Mouse (Mus musculus): ENCODE data around the gene Rimbp2. TPM values are rescaled to one million over a fixed set of nuclear protein-coding genes. Genes with fewer than 3 reads are reported as not detected.
"Not testable (repeated sequence)": the region's sequence is repeated elsewhere in the genome, so short reads cannot be mapped to it uniquely, and the experiment has no call there.

Rimbp2 gene
- polyA plus RNA-seq, 1 experiment from 2014 or later = 0.18 TPM

DNA sequence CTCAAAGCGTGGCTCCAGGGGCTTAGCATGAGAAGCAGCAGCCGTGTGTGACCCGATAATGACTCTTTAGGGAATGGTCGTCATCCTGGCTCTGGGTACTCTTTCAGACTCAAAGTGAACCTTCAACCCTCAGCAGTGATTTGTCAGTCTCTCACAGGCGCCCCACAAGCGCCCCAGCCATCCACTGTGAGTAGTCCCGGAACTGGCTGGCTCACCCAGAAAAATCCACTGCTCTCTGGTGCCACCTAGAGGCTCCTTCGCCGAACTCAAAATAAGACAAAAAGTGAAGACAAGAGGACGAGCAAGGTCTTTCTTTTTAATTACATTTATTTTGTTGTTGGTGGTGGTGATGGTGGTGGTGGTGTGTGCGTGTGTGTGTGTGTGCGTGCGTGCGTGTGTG, 18.0 kb upstream of the Rimbp2 start:
- 18% methylated on average over 14 of the region's 14 CpGs for WGBS
- Histone ChIP-seq H3K36me3 (no peaks in the 10 kb centered on the region), H3K4me2 (peak overlapping the region; percentile 38), H3K9me3 (no peaks in the 10 kb centered on the region), H3K27ac (no peak overlapping the region), H3K4me1 (no peaks in the 10 kb centered on the region), H3K4me3 (no peak overlapping the region), H3K9ac (no peak overlapping the region), H3K27me3 (no peaks in the 10 kb centered on the region)
- ATAC-seq (ENCODE audit: insufficient number of reproducible peaks, insufficient read depth, low FRiP score, low TSS enrichment, low read depth) = no peak

DNA sequence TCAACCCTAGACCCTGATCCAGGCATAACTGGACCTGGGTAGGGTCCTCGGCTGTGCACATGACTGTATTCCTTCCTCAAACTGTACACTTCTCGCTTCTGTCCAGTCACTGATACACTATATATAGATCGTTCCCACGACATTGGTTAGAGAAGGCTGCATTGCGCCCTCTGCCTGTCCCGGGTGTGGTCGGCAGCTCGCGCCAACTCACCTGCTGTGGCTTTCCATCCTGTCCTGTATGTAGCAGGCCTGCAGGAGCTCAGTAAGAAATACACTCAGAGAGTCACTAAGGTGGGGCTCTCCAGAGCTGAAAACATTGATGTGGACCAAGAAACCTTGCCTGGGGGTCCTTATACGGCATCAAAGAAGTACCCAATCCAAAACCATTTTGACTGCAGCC, 17.6 kb upstream of the Rimbp2 start:
- no peak overlapping the region for H3K27ac ChIP-seq
- no peaks in the 10 kb centered on the region for H3K27me3 ChIP-seq
- no peaks in the 10 kb centered on the region for H3K4me1 ChIP-seq
- peak overlapping the region; percentile 38 for H3K4me2 ChIP-seq
- no peak overlapping the region for H3K4me3 ChIP-seq
- H3K9ac ChIP-seq = no peak overlapping the region
- ATAC-seq (ENCODE audit: insufficient number of reproducible peaks, insufficient read depth, low FRiP score, low TSS enrichment, low read depth) = no peak
- H3K9me3 ChIP-seq = no peaks in the 10 kb centered on the region
- no peaks in the 10 kb centered on the region for H3K36me3 ChIP-seq
- WGBS = 65% methylated on average over 10 of the region's 10 CpGs

DNA sequence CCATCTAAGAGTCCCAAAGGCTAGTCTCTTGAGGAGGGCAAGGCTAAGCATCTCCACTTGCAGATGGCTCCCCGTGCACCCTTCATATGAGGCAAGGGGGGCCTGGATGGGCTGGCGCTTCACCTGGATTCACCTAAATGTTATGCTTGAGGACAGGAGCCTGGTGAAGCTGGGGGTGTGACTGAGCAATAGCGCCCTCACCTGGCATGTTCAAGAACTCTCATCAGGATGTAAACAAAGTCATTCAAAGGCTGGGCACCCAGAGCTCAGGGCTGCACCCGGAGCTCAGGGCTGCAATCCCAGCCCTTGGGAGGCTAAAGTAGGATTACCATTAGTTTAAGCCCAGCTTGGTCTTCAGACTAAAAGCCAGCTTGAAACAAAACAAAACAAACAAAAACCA, 11.1 kb upstream of the Rimbp2 start:
- Histone ChIP-seq H3K4me2 (no peak overlapping the region), H3K9me3 (peaks cover 9% of the 10 kb centered on the region; the same call in 1 of the 2 replicates), H3K27me3 (no peaks in the 10 kb centered on the region), H3K9ac (no peak overlapping the region), H3K4me3 (no peak overlapping the region), H3K4me1 (no peaks in the 10 kb centered on the region), H3K27ac (no peak overlapping the region), H3K36me3 (no peaks in the 10 kb centered on the region)
- ATAC-seq (ENCODE audit: insufficient number of reproducible peaks, insufficient read depth, low FRiP score, low TSS enrichment, low read depth) = no peak
- WGBS = 49% methylated on average over 4 of the region's 4 CpGs

DNA sequence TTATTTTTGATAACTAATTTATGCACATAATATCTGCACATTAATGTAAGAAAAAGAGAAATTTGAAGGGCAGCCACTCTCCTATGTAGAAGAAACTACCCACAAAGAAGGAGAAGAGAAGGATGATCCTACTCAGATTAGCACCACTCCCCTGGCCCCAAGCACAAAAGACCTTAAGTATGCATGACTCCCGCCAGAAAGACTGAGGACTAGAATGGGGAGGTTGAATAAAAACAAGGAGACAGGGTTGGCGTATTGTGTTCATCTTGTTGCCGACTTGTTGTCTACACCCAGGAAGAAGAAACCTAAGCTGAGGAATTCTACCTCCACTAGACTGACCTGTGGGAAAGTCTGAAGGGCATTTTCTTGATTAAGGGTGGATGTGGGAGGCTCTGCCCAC, 5.6 kb upstream of the Rimbp2 start:
- no peak overlapping the region for H3K4me2 ChIP-seq
- H3K9ac ChIP-seq = no peak overlapping the region
- no peak overlapping the region for H3K4me3 ChIP-seq
- H3K27me3 ChIP-seq = peaks cover 2% of the 10 kb centered on the region; the same call in 1 of the 2 replicates
- peaks cover 9% of the 10 kb centered on the region; the same call in 1 of the 2 replicates for H3K9me3 ChIP-seq
- no peak overlapping the region for H3K27ac ChIP-seq
- ATAC-seq (ENCODE audit: insufficient number of reproducible peaks, insufficient read depth, low FRiP score, low TSS enrichment, low read depth) = no peak
- H3K4me1 ChIP-seq = no peaks in the 10 kb centered on the region
- WGBS = 88% methylated on average over 3 of the region's 3 CpGs
- no peaks in the 10 kb centered on the region for H3K36me3 ChIP-seq

DNA sequence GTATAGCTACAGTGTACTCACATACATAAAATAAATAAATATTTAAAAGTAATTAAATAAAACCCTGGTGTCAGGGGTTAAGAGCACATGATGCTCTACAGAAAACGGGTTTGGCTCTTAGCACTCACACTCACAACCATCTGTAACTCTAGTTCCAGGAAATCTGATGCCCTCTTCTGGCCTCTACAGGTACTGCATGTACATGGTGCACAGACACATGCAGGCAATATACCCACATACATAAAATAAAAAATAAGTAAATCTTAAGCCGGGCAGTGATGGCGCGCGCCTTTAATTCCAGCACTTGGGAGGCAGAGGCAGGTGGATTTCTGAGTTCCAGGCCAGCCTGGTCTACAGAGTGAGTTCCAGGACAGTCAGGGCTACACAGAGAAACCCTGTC, 1.1 kb upstream of the Rimbp2 start:
- not testable (repeated sequence) for H3K4me3 ChIP-seq; H3K9ac ChIP-seq; H3K27ac ChIP-seq; H3K4me2 ChIP-seq; ATAC-seq (ENCODE audit: insufficient number of reproducible peaks, insufficient read depth, low FRiP score, low TSS enrichment, low read depth); H3K9me3 ChIP-seq; H3K36me3 ChIP-seq
- WGBS = 89% methylated on average over 5 of the region's 5 CpGs
- Histone ChIP-seq H3K4me1 (peaks cover 16% of the 10 kb centered on the region), H3K27me3 (peaks cover 33% of the 10 kb centered on the region)

DNA sequence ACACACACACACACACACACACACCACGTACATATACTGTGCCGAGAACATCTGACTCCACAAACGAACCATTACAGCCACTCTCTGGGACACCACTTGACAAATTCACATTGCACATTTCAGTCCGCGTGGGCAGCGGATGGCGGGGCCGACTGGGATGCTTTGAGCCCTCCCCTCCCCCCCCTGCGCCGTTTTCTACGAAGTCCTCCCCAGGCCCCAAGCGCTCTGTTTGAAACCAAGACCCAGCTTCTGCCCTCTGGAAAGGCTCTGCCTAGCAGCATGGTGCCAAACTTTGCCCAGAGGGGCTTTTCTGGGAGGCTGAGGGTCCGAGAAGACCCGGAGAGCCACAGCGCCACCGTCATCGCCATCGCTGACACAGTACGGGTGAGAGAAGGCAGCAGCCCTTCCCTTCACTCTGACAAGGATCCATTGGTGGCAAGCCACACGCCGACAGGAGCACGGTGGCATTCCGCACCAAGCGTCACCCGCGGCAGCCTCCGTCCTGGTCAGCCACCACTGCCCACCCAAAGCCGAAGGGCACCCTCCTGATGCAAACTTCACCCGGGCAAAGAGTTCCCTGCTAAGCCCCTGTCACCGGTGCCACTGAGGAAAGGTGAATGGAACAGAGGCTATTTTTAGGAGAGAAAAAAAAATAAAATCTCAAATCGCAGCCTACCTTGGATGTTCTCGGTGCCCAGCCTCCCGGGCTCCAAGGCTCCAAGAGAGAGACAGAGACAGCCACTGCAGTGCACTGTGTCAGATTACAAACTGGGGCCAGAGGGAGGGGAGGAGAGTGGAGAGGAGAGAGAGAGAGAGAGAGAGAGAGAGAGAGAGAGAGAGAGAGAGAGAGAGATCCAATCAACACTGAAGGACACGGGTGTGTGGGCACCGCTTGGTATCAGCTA, 743 bp downstream of the Rimbp2 start:
- H3K27me3 ChIP-seq = peaks cover 33% of the 10 kb centered on the region
- H3K4me2 ChIP-seq = peak overlapping the region; percentile 77
- no peak overlapping the region for H3K27ac ChIP-seq
- H3K4me3 ChIP-seq = peak overlapping the region; percentile 42
- ATAC-seq (ENCODE audit: insufficient number of reproducible peaks, insufficient read depth, low FRiP score, low TSS enrichment, low read depth) = no peak
- peak overlapping the region; percentile 62 for H3K9ac ChIP-seq
- no peaks in the 10 kb centered on the region for H3K36me3 ChIP-seq
- H3K9me3 ChIP-seq = no peaks in the 10 kb centered on the region
- WGBS = under 1% methylated on average over 35 of the region's 35 CpGs
- H3K4me1 ChIP-seq = peaks cover 16% of the 10 kb centered on the region

DNA sequence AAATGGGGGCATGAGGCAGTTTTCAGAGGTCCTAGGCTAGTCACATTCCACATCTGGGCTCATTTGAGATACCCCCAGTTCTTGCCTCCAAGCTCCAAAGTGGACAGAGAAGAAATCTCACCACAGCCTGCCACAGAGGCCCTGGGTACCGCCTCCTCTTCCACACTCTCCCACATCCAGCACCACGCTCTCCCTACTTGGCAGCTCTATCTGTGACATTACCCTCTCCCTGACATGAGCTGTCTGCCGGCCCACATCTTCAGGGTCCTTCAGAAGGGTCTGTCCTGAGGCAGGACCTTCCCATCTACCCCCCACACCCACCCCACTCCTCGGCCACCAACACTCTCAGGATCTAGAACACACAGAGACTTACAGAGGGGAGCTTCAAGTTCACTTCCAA, 1.8 kb downstream of the Rimbp2 start:
- no peaks in the 10 kb centered on the region for H3K36me3 ChIP-seq
- no peak overlapping the region for H3K9ac ChIP-seq
- ATAC-seq (ENCODE audit: insufficient number of reproducible peaks, insufficient read depth, low FRiP score, low TSS enrichment, low read depth) = no peak
- no peaks in the 10 kb centered on the region for H3K9me3 ChIP-seq
- 30% methylated on average over 4 of the region's 4 CpGs for WGBS
- H3K27ac ChIP-seq = no peak overlapping the region
- H3K4me1 ChIP-seq = peaks cover 16% of the 10 kb centered on the region
- H3K4me2 ChIP-seq = peak overlapping the region; percentile 77
- peaks cover 33% of the 10 kb centered on the region for H3K27me3 ChIP-seq
- 0 out of 2 replicates have a peak overlapping the region, but pooled peaks have one; percentile 42 for H3K4me3 ChIP-seq

DNA sequence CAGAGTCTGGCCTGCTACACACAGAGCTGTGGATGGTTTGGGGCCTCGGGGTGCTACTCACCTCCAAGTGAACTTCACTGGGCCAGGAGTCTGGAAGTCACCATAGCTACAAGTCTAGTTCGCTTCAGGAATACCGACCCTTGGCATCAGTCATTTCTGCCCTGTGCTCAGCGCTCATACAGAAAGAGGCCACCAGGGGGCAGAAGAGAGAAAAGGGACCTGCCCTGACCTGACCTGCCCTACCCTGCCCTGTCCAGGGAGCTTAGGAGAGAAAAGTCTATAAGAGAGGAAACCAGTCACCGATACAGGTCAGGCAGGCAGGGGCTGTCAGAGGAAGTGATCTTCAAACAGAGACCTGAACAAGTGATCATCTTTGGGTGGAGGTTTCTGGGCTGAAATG, 6.2 kb downstream of the Rimbp2 start:
- Histone ChIP-seq H3K36me3 (no peaks in the 10 kb centered on the region), H3K9ac (no peak overlapping the region), H3K9me3 (no peaks in the 10 kb centered on the region), H3K27me3 (peaks cover 16% of the 10 kb centered on the region), H3K4me2 (no peak overlapping the region), H3K4me1 (peaks cover 3% of the 10 kb centered on the region; the same call in 1 of the 2 replicates), H3K27ac (no peak overlapping the region), H3K4me3 (no peak overlapping the region)
- ATAC-seq (ENCODE audit: insufficient number of reproducible peaks, insufficient read depth, low FRiP score, low TSS enrichment, low read depth) = no peak
- WGBS = 73% methylated on average over 5 of the region's 5 CpGs

DNA sequence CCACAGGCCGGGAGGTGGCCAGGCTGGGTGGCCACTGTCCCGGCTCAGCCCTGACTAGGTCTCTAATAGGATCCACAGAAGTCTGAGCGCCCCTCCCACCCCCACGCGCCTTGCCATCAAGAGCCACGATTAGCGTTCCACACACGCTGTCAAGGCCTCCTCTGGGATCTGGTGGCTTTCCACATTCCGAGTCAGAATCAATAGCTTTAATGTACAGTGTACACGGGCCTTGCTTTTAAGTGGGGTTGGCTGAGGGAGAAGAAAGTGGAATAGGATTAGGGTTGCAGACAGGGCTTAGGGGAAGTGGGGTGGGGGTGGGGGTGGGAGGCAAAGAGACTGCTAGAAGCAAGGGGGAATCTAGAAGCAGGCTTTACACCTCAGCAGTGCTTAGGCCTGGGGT, 12.8 kb downstream of the Rimbp2 start:
- no peak overlapping the region for H3K27ac ChIP-seq
- no peaks in the 10 kb centered on the region for H3K4me1 ChIP-seq
- H3K4me2 ChIP-seq = no peak overlapping the region
- H3K9me3 ChIP-seq = no peaks in the 10 kb centered on the region
- H3K4me3 ChIP-seq = no peak overlapping the region
- ATAC-seq (ENCODE audit: insufficient number of reproducible peaks, insufficient read depth, low FRiP score, low TSS enrichment, low read depth) = no peak
- no peaks in the 10 kb centered on the region for H3K36me3 ChIP-seq
- H3K27me3 ChIP-seq = no peaks in the 10 kb centered on the region
- no peak overlapping the region for H3K9ac ChIP-seq
- 74% methylated on average over 10 of the region's 10 CpGs for WGBS

DNA sequence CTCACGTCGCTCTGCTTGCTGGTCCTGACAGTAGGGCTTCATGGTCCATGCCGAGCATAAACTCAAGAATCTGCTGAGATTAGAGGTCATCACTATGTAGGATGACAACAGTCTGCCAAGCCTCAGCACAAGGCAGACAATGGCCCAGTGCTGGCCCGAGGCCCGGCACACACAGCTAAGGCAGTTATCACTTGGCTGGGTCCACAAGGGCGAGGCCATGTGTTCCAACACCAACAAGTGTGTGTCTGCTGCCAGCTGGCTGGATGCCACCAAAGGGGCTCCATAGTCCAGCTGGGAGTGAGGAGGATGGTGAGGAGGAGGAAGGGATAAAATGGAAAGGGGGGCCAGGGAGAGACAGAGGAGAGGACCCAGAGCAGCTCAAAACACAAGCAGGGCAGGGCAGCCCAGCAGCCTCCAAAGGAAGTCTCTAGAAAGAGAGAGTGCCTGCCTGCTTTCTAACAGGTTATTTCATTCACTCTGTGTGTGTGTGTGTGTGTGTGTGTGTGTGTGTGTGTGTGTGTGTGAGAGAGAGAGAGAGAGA, 17.9 kb downstream of the Rimbp2 start:
- ATAC-seq (ENCODE audit: insufficient number of reproducible peaks, insufficient read depth, low FRiP score, low TSS enrichment, low read depth) = no peak
- Histone ChIP-seq H3K27ac (no peak overlapping the region), H3K4me3 (no peak overlapping the region), H3K9me3 (no peaks in the 10 kb centered on the region), H3K36me3 (no peaks in the 10 kb centered on the region), H3K4me2 (no peak overlapping the region), H3K27me3 (no peaks in the 10 kb centered on the region), H3K4me1 (no peaks in the 10 kb centered on the region), H3K9ac (no peak overlapping the region)
- 86% methylated on average over 6 of the region's 6 CpGs for WGBS

DNA sequence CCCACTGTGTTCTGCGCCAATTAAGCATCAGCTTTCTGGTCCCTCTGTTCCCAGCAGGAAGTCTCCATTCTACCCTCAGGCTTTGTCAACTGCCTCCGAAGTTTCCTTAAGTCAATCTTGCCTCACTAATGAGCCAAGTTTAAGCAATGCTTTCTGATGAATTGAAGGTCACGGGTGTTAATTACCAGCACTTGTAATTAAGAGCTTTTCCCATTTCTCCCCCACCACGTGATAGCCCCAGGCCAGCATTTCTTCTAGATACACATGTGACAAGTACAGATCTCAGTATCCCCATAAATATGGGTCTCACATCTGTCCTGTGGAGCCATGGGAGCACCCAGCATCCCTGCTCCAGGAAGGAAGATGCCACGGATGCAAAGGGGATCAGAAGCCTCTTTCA, 20.5 kb downstream of the Rimbp2 start:
- WGBS = 38% methylated on average over 5 of the region's 5 CpGs
- H3K27me3 ChIP-seq = no peaks in the 10 kb centered on the region
- no peak overlapping the region for H3K4me2 ChIP-seq
- ATAC-seq (ENCODE audit: insufficient number of reproducible peaks, insufficient read depth, low FRiP score, low TSS enrichment, low read depth) = no peak
- no peaks in the 10 kb centered on the region for H3K9me3 ChIP-seq
- H3K4me3 ChIP-seq = no peak overlapping the region
- no peak overlapping the region for H3K9ac ChIP-seq
- H3K4me1 ChIP-seq = no peaks in the 10 kb centered on the region
- H3K36me3 ChIP-seq = no peaks in the 10 kb centered on the region
- H3K27ac ChIP-seq = no peak overlapping the region

DNA sequence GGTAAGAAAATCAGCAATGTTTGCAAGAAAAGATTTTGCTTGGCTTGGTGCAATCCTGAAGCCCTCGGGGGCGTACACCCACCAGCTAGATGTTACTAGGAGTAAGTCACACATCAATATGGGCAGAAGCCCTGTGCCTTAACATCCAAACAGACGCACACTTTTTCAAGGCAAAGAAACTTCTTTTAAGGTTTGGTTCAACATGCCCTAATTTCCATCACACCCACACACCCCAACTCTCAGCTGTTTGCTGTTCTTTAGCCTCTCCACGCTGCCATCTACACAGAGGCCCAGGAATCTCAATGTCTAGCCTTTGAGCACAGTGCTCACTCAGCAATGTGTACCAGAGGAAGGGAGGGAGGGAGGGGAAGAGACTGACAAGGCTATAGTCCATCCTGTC, 28.2 kb downstream of the Rimbp2 start:
- Histone ChIP-seq H3K4me2 (no peak overlapping the region), H3K27me3 (no peaks in the 10 kb centered on the region), H3K27ac (no peak overlapping the region), H3K4me1 (no peaks in the 10 kb centered on the region), H3K36me3 (no peaks in the 10 kb centered on the region), H3K9me3 (no peaks in the 10 kb centered on the region), H3K4me3 (no peak overlapping the region), H3K9ac (no peak overlapping the region)
- 86% methylated on average over 4 of the region's 4 CpGs for WGBS
- no peak for ATAC-seq (ENCODE audit: insufficient number of reproducible peaks, insufficient read depth, low FRiP score, low TSS enrichment, low read depth)

All from embryonic facial prominence, embryonic 13.5 days (tissue).